ENCODE assay signal across 18 mouse cellular contexts in genomic region chr3:103465132-103465690, GRCm38 (mm10).
DNase-seq lines count a peak whose midpoint lies in the region; ATAC-seq and TF ChIP-seq lines count a peak whose summit lies in the region.
"Had no signal": no experiment of that assay in that cellular context is flagged by ENCODE, and none has a peak within 500 bp of the region (broad histone marks: within the 10 kb centered on the region; RNA-seq: fewer than 3 reads in every experiment).

No protein-coding gene starts in this region.

- H3K27ac ChIP-seq in lung, embryonic 16.5 days (ENCODE audit: low read length), result peak overlapping the region; percentile 21; the same call in 1 of the 2 replicates
- H3K27ac ChIP-seq in kidney, adult 2 months (ENCODE audit: insufficient read depth, low read depth, low read length), result no peak overlapping the region
- H3K27ac ChIP-seq: heart, embryonic 13.5 days; hindbrain, postnatal 0 days; limb, embryonic 13.5 days; stomach, postnatal 0 days had no signal

- no peaks in the 10 kb centered on the region for H3K9me3 ChIP-seq in lung, embryonic 16.5 days (ENCODE audit: control insufficient read depth, low read length)
- H3K9me3 ChIP-seq: heart, embryonic 13.5 days; limb, embryonic 13.5 days had no signal

- no peaks in the 10 kb centered on the region for H3K36me3 ChIP-seq in lung, embryonic 16.5 days (ENCODE audit: control insufficient read depth, insufficient read depth, low read length)
- H3K36me3 ChIP-seq in kidney, adult 2 months (ENCODE audit: control insufficient read depth, insufficient read depth, low read length), result no peaks in the 10 kb centered on the region
- H3K36me3 ChIP-seq: heart, embryonic 13.5 days; limb, embryonic 13.5 days had no signal

- peak; percentile 76 for DNase-seq in heart, adult 11 months
- no peak for DNase-seq in heart, adult 9 months (ENCODE audit: low spot score in 2 of 2)
- no peak for DNase-seq in lung, adult 2 months
- DNase-seq in kidney, adult 2 months, result peak; percentile 65
- peak; percentile 50 to 66 for DNase-seq in kidney, postnatal 36 days
- DNase-seq: adrenal gland, adult 8-10 months; cerebellum, postnatal 14 days; heart, postnatal 36 days; right cerebral cortex, postnatal 25 days had no signal

- H3K4me3 ChIP-seq in lung, embryonic 16.5 days (ENCODE audit: low read length), result no peak overlapping the region
- H3K4me3 ChIP-seq in lung, adult 2 months (replicated peaks; ENCODE audit: extremely low read depth, low read depth, low read length), result no peak overlapping the region
- H3K4me3 ChIP-seq in kidney, adult 2 months (ENCODE audit: insufficient read depth, low read depth, low read length), result no peak overlapping the region
- H3K4me3 ChIP-seq: erythroblast, embryonic 14.5 days; heart, embryonic 13.5 days; limb, embryonic 13.5 days; megakaryocyte, embryonic 14.5 days had no signal

- TF ChIP-seq CTCF in lung, adult 2 months (IDR thresholded peaks at IDR 0.05; ENCODE audit: insufficient read depth, low read length), result no peak
- no peak for TF ChIP-seq CTCF in kidney, adult 2 months (conservative IDR thresholded peaks at IDR 0.05; ENCODE audit: insufficient read depth, insufficient read length, low read depth, low read length)

- H3K4me1 ChIP-seq in lung, embryonic 16.5 days (replicated peaks; ENCODE audit: control insufficient read depth, insufficient read depth, low read length), result peaks cover 26% of the 10 kb centered on the region
- H3K4me1 ChIP-seq in lung, adult 2 months (ENCODE audit: control insufficient read depth, insufficient read depth, low read length), result peaks cover 17% of the 10 kb centered on the region
- H3K4me1 ChIP-seq in kidney, adult 2 months (ENCODE audit: control insufficient read depth, insufficient read depth, low read length), result no peaks in the 10 kb centered on the region
- H3K4me1 ChIP-seq: megakaryocyte, embryonic 14.5 days had no signal

- 39% methylated on average over 7 of the region's 7 CpGs for WGBS in lung, embryonic 16.5 days
- 57% methylated on average over 7 of the region's 7 CpGs for WGBS in lung, adult 2 months
- WGBS in kidney, adult 2 months, result 49% methylated on average over 7 of the region's 7 CpGs

- ATAC-seq in lung, embryonic 16.5 days (ENCODE audit: low read depth), result peak; percentile 59
- ATAC-seq in CD4-positive, CD25-positive, alpha-beta regulatory T cell, adult 4 months, result no peak
- no peak for ATAC-seq in megakaryocyte progenitor cell, adult 5-6 weeks (replicated peaks; ENCODE audit: poor library complexity)
- ATAC-seq: hindbrain, postnatal 0 days had no signal

- no peaks in the 10 kb centered on the region for H3K27me3 ChIP-seq in lung, embryonic 16.5 days (ENCODE audit: control insufficient read depth, insufficient read depth, low read depth, low read length)
- no peaks in the 10 kb centered on the region for H3K27me3 ChIP-seq in kidney, adult 2 months (replicated peaks; ENCODE audit: control insufficient read depth, insufficient read depth, low read length)
- H3K27me3 ChIP-seq: heart, embryonic 13.5 days; limb, embryonic 13.5 days had no signal

- no peak overlapping the region for H3K4me2 ChIP-seq in lung, embryonic 16.5 days (ENCODE audit: low read depth, low read length)
- H3K4me2 ChIP-seq: heart, embryonic 13.5 days; limb, embryonic 13.5 days had no signal

- no peak overlapping the region for H3K9ac ChIP-seq in lung, embryonic 16.5 days (ENCODE audit: low read length)
- H3K9ac ChIP-seq: heart, embryonic 13.5 days; limb, embryonic 13.5 days had no signal

- TF ChIP-seq POLR2A in lung, adult 2 months (IDR thresholded peaks at IDR 0.05; ENCODE audit: borderline replicate concordance, extremely low read depth, low read depth, low read length), result no peak
- no peak for TF ChIP-seq POLR2A in kidney, adult 2 months (IDR thresholded peaks at IDR 0.05; ENCODE audit: low read depth, low read length)

Comparison
In these comparisons a context has a peak if more than half of its experiments do, and no peak if none do; other contexts are left out.
1. DNase-seq: peak in heart, adult 11 months (single experiment), kidney, adult 2 months (single experiment) and kidney, postnatal 36 days (2 of 2); none in heart, adult 9 months (0 of 2) and lung, adult 2 months (single experiment).